Comparison of ENCODE assay signal across 14 mouse cellular contexts in the genomic region with DNA sequence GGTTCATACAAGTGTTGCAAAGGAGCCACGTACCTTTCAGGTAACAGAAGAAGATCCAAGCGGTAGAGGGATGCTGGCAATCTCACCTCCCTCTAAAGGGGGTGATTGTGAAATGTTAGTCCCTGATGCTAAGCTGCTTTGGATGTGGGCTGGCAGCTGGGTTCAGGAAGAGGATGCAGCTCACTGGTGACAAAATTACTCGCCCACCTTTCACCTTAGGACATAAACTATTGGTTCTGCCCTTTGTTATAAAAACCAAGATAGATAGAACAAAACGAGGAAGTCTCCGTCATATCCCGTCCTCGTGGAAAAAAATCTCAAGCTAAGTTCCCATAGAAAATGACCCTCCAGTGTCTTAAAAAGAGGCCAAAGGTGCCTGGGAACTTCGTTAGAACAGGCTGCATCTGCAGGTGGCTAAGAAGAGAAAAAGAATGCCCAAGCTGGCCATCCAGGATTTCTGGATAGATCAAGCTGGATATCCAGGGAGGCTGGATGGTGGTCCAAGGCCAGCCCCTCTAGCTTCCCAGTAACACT. TPM values are rescaled to one million over a fixed set of nuclear protein-coding genes. Genes with fewer than 3 reads are reported as not detected.
DNase-seq lines count a peak whose midpoint lies in the region; ATAC-seq lines count a peak whose summit lies in the region.
"Had no signal": no experiment of that assay in that cellular context is flagged by ENCODE, and none has a peak within 500 bp of the region (broad histone marks: within the 10 kb centered on the region; RNA-seq: fewer than 3 reads in every experiment).

A gene (minus strand): TSS at position 205 of the 534 bp plus-strand sequence.

- H3K4me1 ChIP-seq in kidney, embryonic 15.5 days = 0 out of 2 replicates have a peak, but pooled peaks cover 3% of the 10 kb centered on the region
- no peaks in the 10 kb centered on the region for H3K4me1 ChIP-seq in limb, embryonic 10.5 days

- peak within 1 kb of the TSS; percentile 38 for H3K27ac ChIP-seq in kidney, embryonic 15.5 days
- H3K27ac ChIP-seq in limb, embryonic 10.5 days = no peak within 1 kb of the TSS
- H3K27ac ChIP-seq: hindbrain, embryonic 14.5 days; left cerebral cortex, adult 2 months had no signal

- H3K9ac ChIP-seq in kidney, embryonic 15.5 days = no peak within 1 kb of the TSS
- H3K9ac ChIP-seq: hindbrain, embryonic 14.5 days had no signal

- H3K4me3 ChIP-seq in kidney, embryonic 15.5 days (replicated peaks) = no peak within 1 kb of the TSS
- no peak within 1 kb of the TSS for H3K4me3 ChIP-seq in limb, embryonic 10.5 days
- H3K4me3 ChIP-seq: left cerebral cortex, adult 2 months had no signal

- 59% methylated on average over 8 of the region's 8 CpGs for WGBS in kidney, embryonic 15.5 days
- 86% methylated on average over 8 of the region's 8 CpGs for WGBS in limb, embryonic 10.5 days

- ATAC-seq in kidney, embryonic 15.5 days (replicated peaks; ENCODE audit: low FRiP score) = no peak
- ATAC-seq in common myeloid progenitor, adult 5-6 weeks (replicated peaks; ENCODE audit: low read depth, poor library complexity, severe bottlenecking) = no peak
- ATAC-seq: CD4-positive, CD25-positive, alpha-beta regulatory T cell, adult 4 months; lung, postnatal 0 days had no signal

- no peaks in the 10 kb centered on the region for H3K9me3 ChIP-seq in kidney, embryonic 15.5 days (replicated peaks)
- H3K9me3 ChIP-seq in limb, embryonic 10.5 days (replicated peaks) = no peaks in the 10 kb centered on the region

- no peaks in the 10 kb centered on the region for H3K36me3 ChIP-seq in kidney, embryonic 15.5 days
- no peaks in the 10 kb centered on the region for H3K36me3 ChIP-seq in limb, embryonic 10.5 days

- intact Hi-C loops in heart, postnatal 14 days (cut with DNase I) = loop anchor here (2.0 to 10.0 kb wide), 3 partner anchors 76 to 348 kb away; a partner anchor contains a TSS

- H3K4me2 ChIP-seq in kidney, embryonic 15.5 days = no peak within 1 kb of the TSS; the same call in 1 of the 2 replicates
- H3K4me2 ChIP-seq: hindbrain, embryonic 14.5 days had no signal

- no peaks in the 10 kb centered on the region for H3K27me3 ChIP-seq in kidney, embryonic 15.5 days
- no peaks in the 10 kb centered on the region for H3K27me3 ChIP-seq in limb, embryonic 10.5 days (ENCODE audit: low read depth, poor library complexity, severe bottlenecking)

- DNase-seq in kidney, adult 18-20 months = no peak
- no peak for DNase-seq in adrenal gland, adult 8-10 months
- DNase-seq in heart, postnatal 14 days = no peak
- no peak for DNase-seq in limb, embryonic 10.5 days (ENCODE audit: low spot score)
- DNase-seq in thymus, postnatal 25 days = no peak
- DNase-seq: cerebellum, adult 2 months; embryo, embryonic 11 days; right cerebral cortex, postnatal 4 days had no signal

RNA-seq across cellular contexts. Expression of the gene that starts here (rescaled TPM):
- 2.6 and 5.6 TPM in 2 replicates for polyA plus RNA-seq in kidney, embryonic 15.5 days (2015; fragmentation: Nextera tagmentation; extraction: Ambion mirVana)
- 10 to 100 TPM; 21.5 to 41.8 (median 32.6) TPM for total RNA-seq in adrenal gland, adult 8-10 months (2022)
- 11.1 and 13.6 TPM in 2 replicates for total RNA-seq in common myeloid progenitor, adult 5-6 weeks (2017)
- total RNA-seq in heart, postnatal 14 days (2021) = 10 to 100 TPM; 48.3 to 52.4 TPM
- 0.34 TPM in 1 of 2 replicates, not detected in the other for polyA plus RNA-seq in limb, embryonic 10.5 days (2016; fragmentation: Nextera tagmentation; extraction: Ambion mirVana)
- total RNA-seq: left cerebral cortex, adult 2 months had no signal
- polyA plus RNA-seq: cerebellum, adult 2 months had no signal
